Mouse (Mus musculus) forebrain, embryonic 15.5 days (tissue): Measurements from ENCODE around the gene 4930469K13Rik. TPM values are rescaled to one million over a fixed set of nuclear protein-coding genes. Genes with fewer than 3 reads are reported as not detected.
A peak's percentile ranks its signal among the peaks of the same experiment; 100 is the strongest.

ENCODE experiments used
- ATAC-seq: fragments of 200-750 bp; cut with Nextera tagmentation; replicated peaks from 2 replicates; pipeline ENCODE4 v1.8.0; 2017; ENCODE audit warnings: mild to moderate bottlenecking, moderate TSS enrichment, moderate library complexity
- H3K27ac ChIP-seq: fragments of 300-500 bp; sonication (generic); replicated peaks from 2 replicates; pipeline ENCODE4 v1.5.1; 2015; ENCODE audit warnings: mild to moderate bottlenecking, inconsistent platforms
- H3K27me3 ChIP-seq: fragments of 300-500 bp; sonication (generic); 2 replicates; pipeline ENCODE4 v1.6.1; 2015; ENCODE audit warnings: inconsistent platforms
- H3K36me3 ChIP-seq: fragments of 300-500 bp; sonication (generic); 2 replicates; pipeline ENCODE4 v1.6.1; 2015; ENCODE audit warnings: mild to moderate bottlenecking, inconsistent platforms
- H3K4me1 ChIP-seq: fragments of 300-500 bp; sonication (generic); 2 replicates; pipeline ENCODE4 v1.6.1; 2015; ENCODE audit warnings: inconsistent platforms
- H3K4me2 ChIP-seq: fragments of 300-500 bp; sonication (generic); replicated peaks from 2 replicates; pipeline ENCODE4 v1.6.1; 2015; ENCODE audit warnings: mild to moderate bottlenecking, inconsistent platforms
- H3K4me3 ChIP-seq: fragments of 300-500 bp; sonication (generic); 2 replicates; pipeline ENCODE4 v1.5.1; 2015; ENCODE audit warnings: mild to moderate bottlenecking, inconsistent platforms
- H3K9ac ChIP-seq: fragments of 300-500 bp; sonication (generic); replicated peaks from 2 replicates; pipeline ENCODE4 v1.6.1; 2015; ENCODE audit warnings: mild to moderate bottlenecking, inconsistent platforms
- H3K9me3 ChIP-seq: fragments of 300-500 bp; sonication (generic); 2 replicates; pipeline ENCODE4 v1.6.1; 2016; ENCODE audit warnings: inconsistent platforms
- WGBS: fragments of 180-500 bp; shearing (Covaris S2); methylation state at CpG from one replicate; pipeline ENCODE4 v1.1.7; 2015; ENCODE audit warnings: mixed read lengths; 5-methylcytosine and 5-hydroxymethylcytosine counted together
- polyA plus RNA-seq: library from polyadenylated mRNA; unstranded; fragments of >200 nt; fragmentation: Nextera tagmentation; extraction: Ambion mirVana; gene quantifications from 2 replicates; pipeline ENCODE4 v1.2.1, GENCODE M21; 2015

The 4930469K13Rik gene
- polyA plus RNA-seq, 1 experiment from 2014 or later = not detected

DNA sequence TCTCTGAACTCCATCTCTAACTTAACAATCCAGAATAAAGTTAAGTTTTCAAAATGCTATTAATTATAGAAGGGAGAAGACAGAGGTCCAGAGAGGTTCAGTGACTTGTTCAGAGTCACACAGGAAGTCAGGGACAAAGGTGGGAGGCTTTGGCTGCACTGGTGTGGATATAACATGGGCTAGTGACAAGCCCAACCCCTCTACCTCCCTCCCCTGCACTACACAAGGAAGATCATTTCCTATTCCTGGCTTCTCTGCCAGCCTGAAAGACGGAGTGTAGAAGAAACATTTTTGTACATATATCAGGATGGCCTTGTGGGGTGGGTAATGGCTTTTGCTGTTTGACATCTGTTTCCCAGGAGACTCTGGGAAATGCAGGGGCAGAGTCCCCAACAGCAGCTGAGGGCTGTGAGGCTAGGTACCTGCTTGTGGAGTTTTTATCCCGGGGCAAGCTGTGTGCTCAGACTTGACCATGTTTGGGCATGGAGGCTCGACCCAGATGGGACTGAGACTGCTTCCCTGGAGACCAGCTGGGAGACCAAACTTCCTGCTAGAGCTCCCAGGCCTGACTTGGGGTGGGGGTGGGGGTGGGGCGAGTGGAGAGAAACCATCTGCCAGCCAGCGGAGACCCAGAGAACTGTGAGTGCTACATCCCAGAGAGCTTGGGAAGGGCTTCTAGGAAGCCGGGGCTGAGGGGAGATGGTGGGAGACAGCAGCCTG lies 135.5 kb downstream of the 4930469K13Rik start, which contains the start of gene Kcnmb1:
Gene Kcnmb1, plus strand, starts transcription at position 326 of the 720 bp plus-strand sequence.
- no peak within 1 kb of the TSS for H3K27ac ChIP-seq
- no peaks in the 10 kb centered on the region for H3K9me3 ChIP-seq
- H3K36me3 ChIP-seq = no peaks in the 10 kb centered on the region
- no peak within 1 kb of the TSS for H3K4me3 ChIP-seq
- H3K4me1 ChIP-seq = no peaks in the 10 kb centered on the region
- no peak within 1 kb of the TSS for H3K9ac ChIP-seq
- H3K27me3 ChIP-seq = no peaks in the 10 kb centered on the region
- WGBS = 55% methylated on average over 6 of the region's 6 CpGs
- peak; percentile 51 for ATAC-seq
- no peak within 1 kb of the TSS for H3K4me2 ChIP-seq

DNA sequence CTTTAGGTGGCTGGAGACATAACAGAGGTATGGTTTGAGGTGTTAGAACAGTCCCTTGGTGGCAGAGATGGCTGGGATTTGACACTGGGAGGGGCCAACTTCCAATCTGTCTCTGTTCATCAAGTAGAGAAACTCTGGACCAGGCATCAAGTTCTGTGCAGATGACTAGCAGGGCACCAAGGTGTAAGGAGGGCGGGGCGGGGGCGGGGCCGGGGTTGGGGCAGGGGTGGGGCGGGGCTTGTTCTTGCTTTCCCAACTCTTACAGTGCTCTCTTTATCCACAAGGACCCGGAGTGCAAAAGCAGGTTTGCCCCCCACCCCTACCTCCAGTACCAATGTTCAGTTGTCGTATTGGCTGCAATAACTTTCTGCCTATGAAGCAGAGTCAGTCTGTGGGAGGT lies 136.2 kb downstream of the 4930469K13Rik start:
- WGBS = 51% methylated on average over 7 of the region's 7 CpGs
- H3K27ac ChIP-seq = no peak overlapping the region

DNA sequence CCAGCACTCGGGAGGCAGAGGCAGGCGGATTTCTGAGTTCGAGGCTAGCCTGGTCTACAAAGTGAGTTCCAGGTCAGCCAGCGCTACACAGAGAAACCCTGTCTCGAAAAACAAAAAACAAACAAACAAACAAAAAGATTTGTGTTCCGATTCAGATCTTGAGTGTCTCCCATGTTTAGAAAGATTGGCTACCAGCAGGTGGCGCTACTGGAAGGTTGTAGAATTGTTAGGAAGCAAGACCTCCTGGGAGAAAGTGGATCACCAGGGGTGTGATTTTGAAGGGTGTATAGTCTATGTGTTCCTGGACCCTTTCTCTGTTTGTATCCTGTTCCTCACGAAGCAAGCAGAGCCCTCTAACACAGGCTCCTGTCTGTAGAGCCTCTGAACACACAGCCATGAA lies 139.6 kb downstream of the 4930469K13Rik start:
- no peaks in the 10 kb centered on the region for H3K27me3 ChIP-seq
- no peak for ATAC-seq
- no peaks in the 10 kb centered on the region for H3K9me3 ChIP-seq
- no peak overlapping the region for H3K9ac ChIP-seq
- 87% methylated on average over 8 of the region's 8 CpGs for WGBS
- H3K4me2 ChIP-seq = no peak overlapping the region
- H3K36me3 ChIP-seq = no peaks in the 10 kb centered on the region
- no peak overlapping the region for H3K4me3 ChIP-seq
- H3K4me1 ChIP-seq = no peaks in the 10 kb centered on the region
- no peak overlapping the region for H3K27ac ChIP-seq

More for the DNA sequence above, 136.2 kb downstream of the 4930469K13Rik start:
- H3K27me3 ChIP-seq = no peaks in the 10 kb centered on the region
- H3K9me3 ChIP-seq = no peaks in the 10 kb centered on the region
- H3K36me3 ChIP-seq = no peaks in the 10 kb centered on the region
- no peak overlapping the region for H3K9ac ChIP-seq
- ATAC-seq = no peak
- no peak overlapping the region for H3K4me3 ChIP-seq
- H3K4me1 ChIP-seq = no peaks in the 10 kb centered on the region
- H3K4me2 ChIP-seq = no peak overlapping the region

DNA sequence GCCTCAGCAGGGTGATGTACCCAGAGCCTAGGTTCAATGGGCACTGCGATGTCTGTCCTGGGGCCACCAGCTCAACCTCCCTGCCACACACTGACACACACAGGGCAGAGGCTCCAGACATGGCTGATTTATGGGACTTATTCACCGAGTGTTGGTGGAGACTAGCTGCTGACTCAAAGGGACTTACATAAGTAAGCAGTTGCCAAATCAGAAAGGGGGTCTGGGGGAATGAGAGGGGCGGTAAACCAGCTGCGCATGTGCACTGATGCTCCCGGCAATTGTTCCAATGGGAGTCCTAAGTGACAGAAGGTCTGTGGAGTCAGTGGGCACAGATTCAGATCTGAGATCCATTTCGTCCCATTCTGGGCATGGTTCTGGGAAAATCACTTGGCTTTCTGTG lies 140.8 kb downstream of the 4930469K13Rik start:
- Histone ChIP-seq H3K9me3 (no peaks in the 10 kb centered on the region), H3K27me3 (no peaks in the 10 kb centered on the region), H3K4me3 (no peak overlapping the region), H3K4me2 (no peak overlapping the region), H3K27ac (no peak overlapping the region), H3K9ac (no peak overlapping the region), H3K36me3 (no peaks in the 10 kb centered on the region), H3K4me1 (no peaks in the 10 kb centered on the region)
- ATAC-seq = no peak
- WGBS = 89% methylated on average over 6 of the region's 6 CpGs

DNA sequence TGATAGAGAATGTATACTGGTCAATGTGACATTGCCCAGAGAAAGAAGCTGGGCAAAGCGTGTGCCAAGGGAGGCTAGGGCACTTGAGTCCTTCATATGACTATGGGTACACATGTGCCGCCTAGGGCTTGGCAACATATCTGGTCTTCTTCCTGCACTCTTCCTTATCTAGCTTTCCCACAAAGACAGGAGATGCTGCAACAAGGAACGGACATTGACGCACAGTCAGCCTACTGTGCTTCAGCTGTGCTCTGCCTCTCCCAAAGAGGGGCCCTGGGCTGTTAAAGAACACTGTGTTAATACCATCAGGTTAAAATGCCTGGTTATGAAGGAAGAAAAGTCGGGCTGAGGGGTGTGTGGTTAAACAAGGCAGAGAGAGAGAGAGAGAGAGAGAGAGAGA lies 141.7 kb downstream of the 4930469K13Rik start:
- Histone ChIP-seq H3K27me3 (no peaks in the 10 kb centered on the region), H3K4me3 (no peak overlapping the region), H3K4me1 (no peaks in the 10 kb centered on the region), H3K4me2 (no peak overlapping the region), H3K9me3 (no peaks in the 10 kb centered on the region), H3K27ac (no peak overlapping the region), H3K36me3 (no peaks in the 10 kb centered on the region), H3K9ac (no peak overlapping the region)
- ATAC-seq = no peak
- 89% methylated on average over 5 of the region's 5 CpGs for WGBS

DNA sequence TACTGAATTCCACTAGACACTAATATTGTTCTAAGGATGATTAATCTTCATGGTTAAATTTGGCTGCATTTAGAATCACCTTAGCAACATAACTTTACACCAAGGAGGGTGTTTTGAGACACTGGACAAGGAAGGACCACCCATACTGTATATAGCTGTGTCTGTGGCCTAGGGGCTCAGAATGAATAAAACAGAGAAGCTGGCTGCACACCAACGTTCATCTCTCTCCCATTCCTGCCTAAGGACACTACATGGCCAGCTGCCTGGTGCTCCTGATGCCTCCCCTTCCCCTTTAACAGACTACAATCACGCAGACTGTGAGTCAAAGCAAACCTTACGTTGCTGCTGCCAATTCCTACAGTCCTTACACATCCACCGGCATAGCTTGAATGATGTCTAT lies 142.4 kb downstream of the 4930469K13Rik start:
- H3K9me3 ChIP-seq = no peaks in the 10 kb centered on the region
- no peaks in the 10 kb centered on the region for H3K36me3 ChIP-seq
- WGBS = 73% methylated on average over 4 of the region's 4 CpGs
- no peak overlapping the region for H3K4me3 ChIP-seq
- H3K9ac ChIP-seq = no peak overlapping the region
- ATAC-seq = no peak
- no peak overlapping the region for H3K27ac ChIP-seq
- H3K27me3 ChIP-seq = no peaks in the 10 kb centered on the region
- no peaks in the 10 kb centered on the region for H3K4me1 ChIP-seq
- H3K4me2 ChIP-seq = no peak overlapping the region

DNA sequence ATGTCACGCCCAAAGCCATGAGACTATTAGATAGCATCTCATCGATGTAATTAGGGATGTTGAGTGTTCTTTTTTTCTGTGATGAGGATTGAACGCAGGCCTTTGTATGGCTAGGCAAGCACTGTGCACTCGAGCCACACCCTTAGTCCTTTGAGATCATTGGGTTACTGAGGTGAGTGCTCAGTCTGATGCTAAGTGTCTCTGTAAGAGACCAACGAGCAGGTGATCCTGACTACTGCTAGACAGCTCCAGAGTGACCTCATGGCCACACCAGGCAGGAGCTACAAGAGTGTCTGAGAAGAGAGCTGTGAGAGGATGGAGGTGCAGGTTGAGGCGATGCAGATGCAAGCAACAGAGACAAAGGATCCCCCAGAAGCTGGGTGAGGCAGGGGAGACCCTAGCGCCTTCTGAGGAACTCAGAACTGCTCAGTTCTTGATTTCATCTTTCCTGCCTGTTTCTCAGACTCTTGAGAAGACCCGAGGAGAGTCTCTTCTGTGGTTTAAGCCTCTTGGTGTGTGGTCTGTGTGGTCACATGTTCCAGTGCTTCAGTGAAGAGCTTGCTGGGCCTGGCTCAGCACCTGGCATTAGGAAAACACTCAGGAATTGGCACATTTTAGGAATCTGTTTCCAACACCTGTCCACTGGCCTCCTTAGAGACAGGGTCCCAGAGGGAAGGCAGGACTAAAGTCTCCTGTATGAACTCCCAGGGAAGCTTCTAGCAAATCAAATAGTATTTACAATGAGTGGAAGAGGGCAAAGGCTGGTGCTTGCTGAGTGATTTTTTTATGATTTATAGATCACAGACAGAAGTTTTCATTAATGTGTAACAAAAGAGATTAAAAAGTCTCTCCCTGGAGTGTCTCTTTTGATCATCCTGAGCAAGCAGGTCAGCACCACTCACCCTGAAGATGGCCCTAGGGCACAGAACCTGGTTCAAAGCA lies 146.4 kb downstream of the 4930469K13Rik start:
- no peak for ATAC-seq
- no peak overlapping the region for H3K9ac ChIP-seq
- no peak overlapping the region for H3K4me3 ChIP-seq
- no peak overlapping the region for H3K4me2 ChIP-seq
- no peak overlapping the region for H3K27ac ChIP-seq
- no peaks in the 10 kb centered on the region for H3K27me3 ChIP-seq
- no peaks in the 10 kb centered on the region for H3K36me3 ChIP-seq
- no peaks in the 10 kb centered on the region for H3K9me3 ChIP-seq
- no peaks in the 10 kb centered on the region for H3K4me1 ChIP-seq
- 80% methylated on average over 8 of the region's 8 CpGs for WGBS

DNA sequence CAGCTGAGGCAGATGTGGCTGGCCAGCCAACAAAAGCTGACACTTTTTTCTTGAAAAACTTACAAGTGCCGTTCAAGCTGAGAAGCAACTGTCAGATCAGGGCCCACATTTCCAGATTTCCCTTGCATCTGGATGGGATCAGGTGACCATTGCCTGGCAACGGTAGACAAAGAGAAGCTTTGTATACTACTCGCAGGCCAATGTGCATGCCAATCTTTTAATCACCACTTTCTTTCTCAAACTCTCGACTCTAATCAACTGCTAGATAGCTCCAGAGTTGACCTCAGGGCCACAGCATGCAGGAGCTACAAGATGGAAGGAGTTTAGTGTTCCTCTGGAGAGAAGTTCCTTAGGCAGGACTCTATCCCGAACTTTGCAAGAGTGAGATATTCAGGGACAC lies 147.2 kb downstream of the 4930469K13Rik start:
- no peak overlapping the region for H3K9ac ChIP-seq
- no peak overlapping the region for H3K27ac ChIP-seq
- no peak overlapping the region for H3K4me3 ChIP-seq
- no peak for ATAC-seq
- no peaks in the 10 kb centered on the region for H3K9me3 ChIP-seq
- no peaks in the 10 kb centered on the region for H3K27me3 ChIP-seq
- no peak overlapping the region for H3K4me2 ChIP-seq
- no peaks in the 10 kb centered on the region for H3K4me1 ChIP-seq
- no peaks in the 10 kb centered on the region for H3K36me3 ChIP-seq
- WGBS = 17% methylated on average over 5 of the region's 5 CpGs

DNA sequence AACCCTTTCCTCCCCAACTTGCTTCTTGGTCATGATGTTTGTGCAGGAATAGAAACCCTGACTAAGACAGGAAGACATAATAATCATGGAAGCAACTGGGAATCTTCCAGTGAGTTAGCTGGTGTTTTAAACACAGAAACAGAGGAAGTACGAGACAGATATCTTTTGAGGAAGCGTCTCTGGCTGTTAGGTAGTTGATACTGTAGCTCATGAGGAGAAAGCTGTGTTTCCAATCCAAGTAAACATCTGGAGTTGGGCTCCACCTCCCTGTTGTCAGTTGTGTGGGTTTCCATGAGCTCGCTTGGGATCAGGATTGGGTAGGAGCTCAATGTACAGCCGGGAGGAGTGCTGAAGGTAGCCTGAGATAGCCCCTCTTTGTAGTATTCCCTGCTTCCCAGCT lies 151.9 kb downstream of the 4930469K13Rik start:
- WGBS = 86% methylated on average over 4 of the region's 4 CpGs
- Histone ChIP-seq H3K9me3 (no peaks in the 10 kb centered on the region), H3K27ac (no peak overlapping the region), H3K4me1 (no peaks in the 10 kb centered on the region), H3K27me3 (no peaks in the 10 kb centered on the region), H3K4me2 (no peak overlapping the region), H3K9ac (no peak overlapping the region), H3K36me3 (no peaks in the 10 kb centered on the region), H3K4me3 (no peak overlapping the region)
- no peak for ATAC-seq

DNA sequence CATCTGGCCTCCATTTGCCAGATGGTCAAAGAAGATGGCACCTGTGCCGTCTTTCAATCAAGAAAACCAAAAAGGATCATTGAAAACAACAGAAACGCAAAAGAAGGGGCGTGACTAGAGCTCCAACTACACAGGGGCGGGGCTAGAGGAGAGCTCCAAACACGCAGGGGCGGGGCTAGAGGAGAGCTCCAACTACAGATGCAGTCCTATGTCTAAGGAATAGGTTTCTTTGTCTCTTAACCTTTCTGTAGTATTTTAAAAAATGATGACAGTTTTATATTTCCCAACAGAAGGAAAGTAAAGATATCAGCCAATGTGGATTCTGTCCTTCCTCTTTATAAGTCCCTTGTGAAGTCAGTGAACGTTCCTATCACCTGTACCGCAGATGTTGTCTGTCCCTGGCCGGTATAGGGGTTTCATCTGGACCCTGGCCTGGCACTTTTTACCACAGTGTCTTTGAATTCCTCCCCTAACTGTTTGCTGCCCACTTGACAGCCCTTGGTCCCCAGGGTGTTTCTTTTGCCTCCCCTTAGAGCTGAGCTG lies 153.5 kb downstream of the 4930469K13Rik start:
- Histone ChIP-seq H3K9ac (no peak overlapping the region), H3K27me3 (no peaks in the 10 kb centered on the region), H3K4me3 (no peak overlapping the region), H3K36me3 (no peaks in the 10 kb centered on the region), H3K27ac (no peak overlapping the region), H3K4me1 (no peaks in the 10 kb centered on the region), H3K4me2 (no peak overlapping the region), H3K9me3 (no peaks in the 10 kb centered on the region)
- ATAC-seq = no peak
- 90% methylated on average over 9 of the region's 9 CpGs for WGBS

DNA sequence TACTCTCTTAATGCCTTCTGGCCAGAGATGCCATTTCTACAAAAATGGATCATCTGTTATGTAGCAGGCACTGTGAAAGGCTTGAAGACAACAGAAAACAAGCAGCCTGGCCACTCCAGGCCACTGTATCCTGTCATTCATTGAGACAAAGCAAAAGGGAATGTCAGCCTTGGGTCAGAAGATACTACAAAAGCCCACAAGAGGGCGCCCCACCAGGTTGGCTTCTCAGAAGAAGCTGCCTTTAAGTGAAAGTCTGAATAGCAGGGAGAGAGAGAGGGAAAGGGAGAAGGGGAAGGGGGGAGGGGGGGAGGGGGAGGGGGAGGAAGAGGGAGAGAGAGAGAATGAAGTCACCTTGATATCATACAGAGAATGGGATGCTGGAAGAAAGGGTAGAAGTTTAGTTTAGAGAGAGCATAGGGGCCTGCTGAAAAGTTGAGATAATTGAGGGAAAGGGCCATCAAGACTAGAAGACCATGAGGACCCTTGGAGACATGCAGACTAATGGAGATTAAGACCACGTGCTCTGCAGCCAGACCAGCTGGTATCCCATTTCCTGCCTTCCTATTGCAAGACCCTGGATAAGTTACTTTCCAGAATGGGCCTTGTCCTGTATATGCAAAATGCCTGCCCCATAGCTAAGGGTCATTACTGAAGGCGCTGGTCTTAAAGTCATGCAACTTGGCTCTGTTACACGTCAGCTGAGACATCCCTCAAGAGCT lies 154.1 kb downstream of the 4930469K13Rik start:
- 67% methylated on average over 4 of the region's 4 CpGs for WGBS
- Histone ChIP-seq H3K27me3 (no peaks in the 10 kb centered on the region), H3K4me1 (no peaks in the 10 kb centered on the region), H3K4me3 (no peak overlapping the region), H3K4me2 (no peak overlapping the region), H3K36me3 (no peaks in the 10 kb centered on the region), H3K9ac (no peak overlapping the region), H3K27ac (no peak overlapping the region), H3K9me3 (no peaks in the 10 kb centered on the region)
- ATAC-seq = no peak

DNA sequence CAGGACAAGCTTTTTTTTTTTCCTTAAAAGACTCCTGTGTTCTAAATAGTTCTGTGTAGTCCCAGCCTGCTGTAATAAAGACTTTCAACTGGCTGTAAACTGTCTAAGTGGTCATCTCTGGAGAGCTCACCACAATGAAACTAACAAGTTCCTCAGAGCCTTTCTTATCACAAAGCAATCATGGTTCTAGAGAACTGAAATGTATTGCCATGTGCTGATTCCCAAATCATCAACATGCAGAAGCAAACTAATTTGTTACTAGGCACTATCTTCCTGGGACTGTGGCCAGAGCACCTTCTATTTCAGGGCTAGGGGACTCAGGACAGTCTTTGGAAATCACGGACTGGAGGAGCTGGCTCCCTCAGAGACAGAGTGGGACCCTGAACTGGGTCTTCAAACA lies 154.8 kb downstream of the 4930469K13Rik start:
- no peak overlapping the region for H3K4me2 ChIP-seq
- H3K36me3 ChIP-seq = no peaks in the 10 kb centered on the region
- H3K9me3 ChIP-seq = no peaks in the 10 kb centered on the region
- no peak overlapping the region for H3K9ac ChIP-seq
- H3K27ac ChIP-seq = no peak overlapping the region
- no peaks in the 10 kb centered on the region for H3K4me1 ChIP-seq
- ATAC-seq = no peak
- WGBS = 79% methylated on average over 1 of the region's 1 CpGs
- H3K27me3 ChIP-seq = no peaks in the 10 kb centered on the region
- H3K4me3 ChIP-seq = no peak overlapping the region
